Mouse (Mus musculus) megakaryocyte, embryonic 14.5 days (primary cell): ENCODE results near the gene Dhx57.
"Not testable (repeated sequence)": the region's sequence is repeated elsewhere in the genome, so short reads cannot be mapped to it uniquely, and the experiment has no call there.

Experiments
- FLI1 ChIP-seq: IDR thresholded peaks from 2 replicates; pipeline ENCODE4 v1.6.1; 2012; ENCODE audit warnings: low read length, inconsistent platforms, mixed read lengths
- GATA1 ChIP-seq: IDR thresholded peaks from 3 replicates; pipeline ENCODE4 v1.6.1; 2012; ENCODE audit warnings: mixed read lengths, low read length, inconsistent platforms, borderline replicate concordance

DNA sequence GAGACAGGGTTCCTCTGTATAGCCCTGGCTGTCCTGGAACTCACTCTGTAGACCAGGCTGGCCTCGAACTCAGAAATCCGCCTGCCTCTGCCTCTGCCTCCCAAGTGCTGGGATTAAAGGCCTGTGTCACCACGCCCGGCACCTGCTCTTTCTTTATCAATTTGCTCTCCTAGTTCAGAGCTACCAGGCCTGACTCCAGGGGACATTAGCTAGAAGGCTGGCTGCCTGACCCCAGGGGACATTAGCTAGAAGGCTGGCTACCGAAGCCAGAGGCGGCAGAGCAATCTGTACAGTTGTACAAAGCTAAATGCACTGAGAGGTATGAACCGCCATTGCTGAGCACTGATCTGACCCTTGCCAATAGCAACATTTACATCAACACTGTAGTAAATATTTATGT lies 19.7 kb downstream of the Dhx57 start:
- TF ChIP-seq GATA1, FLI1: not testable (repeated sequence)
